ENCODE assay signal across 8 mouse cellular contexts in genomic region chrX:73787225-73787558, GRCm38 (mm10). TPM values are rescaled to one million over a fixed set of nuclear protein-coding genes. Genes with fewer than 3 reads are reported as not detected.
DNase-seq lines count a peak whose midpoint lies in the region; ATAC-seq and TF ChIP-seq lines count a peak whose summit lies in the region.

No protein-coding gene starts in this region.

- no peak for TF ChIP-seq CTCF in kidney, adult 2 months (conservative IDR thresholded peaks at IDR 0.05; ENCODE audit: insufficient read depth, insufficient read length, low read depth, low read length)

- H3K36me3 ChIP-seq in kidney, adult 2 months (ENCODE audit: control insufficient read depth, insufficient read depth, low read length): no peaks in the 10 kb centered on the region; the same call in 1 of the 2 replicates
- peaks cover 17% of the 10 kb centered on the region for H3K36me3 ChIP-seq in hindbrain, embryonic 13.5 days
- H3K36me3 ChIP-seq in midbrain, embryonic 13.5 days: 0 out of 2 replicates have a peak, but pooled peaks cover 6% of the 10 kb centered on the region

- peak; percentile 20 for ATAC-seq in activated CD4-positive, CD25-positive, alpha-beta regulatory T cell, adult 4 months
- peak; percentile 40 for ATAC-seq in hindbrain, embryonic 13.5 days (ENCODE audit: low FRiP score)
- ATAC-seq in midbrain, embryonic 13.5 days: peak; percentile 65

- no peaks in the 10 kb centered on the region for H3K9me3 ChIP-seq in hindbrain, embryonic 13.5 days
- no peaks in the 10 kb centered on the region for H3K9me3 ChIP-seq in midbrain, embryonic 13.5 days

- peaks cover 8% of the 10 kb centered on the region; the same call in 1 of the 2 replicates for H3K4me1 ChIP-seq in kidney, adult 2 months (ENCODE audit: control insufficient read depth, insufficient read depth, low read length)
- peaks cover 31% of the 10 kb centered on the region for H3K4me1 ChIP-seq in hindbrain, embryonic 13.5 days (replicated peaks)
- H3K4me1 ChIP-seq in midbrain, embryonic 13.5 days (replicated peaks): peaks cover 29% of the 10 kb centered on the region

- TF ChIP-seq POLR2A in kidney, adult 2 months (IDR thresholded peaks at IDR 0.05; ENCODE audit: low read depth, low read length): no peak

- no peak for DNase-seq in kidney, adult 2 months
- no peak for DNase-seq in kidney, postnatal 36 days
- DNase-seq in embryo, embryonic 9.5 days (ENCODE audit: extremely low spot score): no peak
- DNase-seq in gastrocnemius, postnatal 10 days: no peak
- DNase-seq in adrenal gland, postnatal 10 days: no peak

- peak overlapping the region; percentile 81 for H3K9ac ChIP-seq in hindbrain, embryonic 13.5 days
- H3K9ac ChIP-seq in midbrain, embryonic 13.5 days (replicated peaks): peak overlapping the region; percentile 80

- H3K4me2 ChIP-seq in hindbrain, embryonic 13.5 days: peak overlapping the region; percentile 67
- H3K4me2 ChIP-seq in midbrain, embryonic 13.5 days (replicated peaks): peak overlapping the region; percentile 63

- H3K27me3 ChIP-seq in kidney, adult 2 months (replicated peaks; ENCODE audit: control insufficient read depth, insufficient read depth, low read length): no peaks in the 10 kb centered on the region
- H3K27me3 ChIP-seq in hindbrain, embryonic 13.5 days: no peaks in the 10 kb centered on the region
- no peaks in the 10 kb centered on the region for H3K27me3 ChIP-seq in midbrain, embryonic 13.5 days

- peak overlapping the region; percentile 62 for H3K4me3 ChIP-seq in kidney, adult 2 months (ENCODE audit: insufficient read depth, low read depth, low read length)
- peak overlapping the region; percentile 55 for H3K4me3 ChIP-seq in hindbrain, embryonic 13.5 days
- H3K4me3 ChIP-seq in midbrain, embryonic 13.5 days (replicated peaks): peak overlapping the region; percentile 58

- WGBS in kidney, adult 2 months: 0% methylated on average over 18 of the region's 22 CpGs
- WGBS in hindbrain, embryonic 13.5 days: 21% methylated on average over 22 of the region's 22 CpGs
- 18% methylated on average over 22 of the region's 22 CpGs for WGBS in midbrain, embryonic 13.5 days

- H3K27ac ChIP-seq in kidney, adult 2 months (ENCODE audit: insufficient read depth, low read depth, low read length): peak overlapping the region; percentile 69
- H3K27ac ChIP-seq in hindbrain, embryonic 13.5 days: peak overlapping the region; percentile 88
- H3K27ac ChIP-seq in midbrain, embryonic 13.5 days: peak overlapping the region; percentile 87

RNA-seq across cellular contexts. Expression of gene Ssr4, which starts 0.4 kb away (rescaled TPM):
- polyA plus RNA-seq in kidney, adult 2 months (2012; rRNA removed): 239 and 253 TPM in 2 replicates
- polyA plus RNA-seq in activated CD4-positive, CD25-positive, alpha-beta regulatory T cell, adult 4 months (2017; shearing (Covaris generic)): 100 to 1,000 TPM; 233 to 244 TPM
- 147 and 149 TPM in 2 replicates for polyA plus RNA-seq in hindbrain, embryonic 13.5 days (2015; fragmentation: Nextera tagmentation; extraction: Ambion mirVana)
- 133 and 139 TPM in 2 replicates for polyA plus RNA-seq in midbrain, embryonic 13.5 days (2015; fragmentation: Nextera tagmentation; extraction: Ambion mirVana)
- total RNA-seq in gastrocnemius, postnatal 10 days (2021): 100 to 1,000 TPM; 106 to 110 TPM
- total RNA-seq in adrenal gland, postnatal 10 days (2021): 100 to 1,000 TPM; 166 to 177 TPM

RNA-seq across cellular contexts. Expression of gene Idh3g, which starts 0.5 kb away (rescaled TPM):
- 749 and 831 TPM in 2 replicates for polyA plus RNA-seq in kidney, adult 2 months (2012; rRNA removed)
- 100 to 1,000 TPM; 167 to 173 TPM for polyA plus RNA-seq in activated CD4-positive, CD25-positive, alpha-beta regulatory T cell, adult 4 months (2017; shearing (Covaris generic))
- 223 and 228 TPM in 2 replicates for polyA plus RNA-seq in hindbrain, embryonic 13.5 days (2015; fragmentation: Nextera tagmentation; extraction: Ambion mirVana)
- polyA plus RNA-seq in midbrain, embryonic 13.5 days (2015; fragmentation: Nextera tagmentation; extraction: Ambion mirVana): 225 and 228 TPM in 2 replicates
- 100 to 1,000 TPM; 272 to 320 TPM for total RNA-seq in gastrocnemius, postnatal 10 days (2021)
- 100 to 1,000 TPM; 681 to 708 TPM for total RNA-seq in adrenal gland, postnatal 10 days (2021)

RNA-seq across cellular contexts. Expression of gene Srpk3, which starts 13.0 kb away (rescaled TPM):
- polyA plus RNA-seq in kidney, adult 2 months (2012; rRNA removed): 2.6 and 4.0 TPM in 2 replicates
- 1 to 10 TPM in 1 of 2 experiments, not detected in 1; 1.7 TPM for polyA plus RNA-seq in activated CD4-positive, CD25-positive, alpha-beta regulatory T cell, adult 4 months (2017; shearing (Covaris generic))
- polyA plus RNA-seq in hindbrain, embryonic 13.5 days (2015; fragmentation: Nextera tagmentation; extraction: Ambion mirVana): 1.7 and 2.2 TPM in 2 replicates
- 1.3 and 1.4 TPM in 2 replicates for polyA plus RNA-seq in midbrain, embryonic 13.5 days (2015; fragmentation: Nextera tagmentation; extraction: Ambion mirVana)
- total RNA-seq in gastrocnemius, postnatal 10 days (2021): 100 to 1,000 TPM in 1 of 2 experiments, 10 to 100 TPM in 1; 88.6 to 116 TPM
- 1 to 10 TPM; 2.7 to 7.8 TPM for total RNA-seq in adrenal gland, postnatal 10 days (2021)

RNA-seq across cellular contexts. Expression of gene Plxnb3, which starts 30.3 kb away (rescaled TPM):
- 0.58 and 0.83 TPM in 2 replicates for polyA plus RNA-seq in kidney, adult 2 months (2012; rRNA removed)
- not detected for polyA plus RNA-seq in activated CD4-positive, CD25-positive, alpha-beta regulatory T cell, adult 4 months (2017; shearing (Covaris generic))
- 0.26 and 0.29 TPM in 2 replicates for polyA plus RNA-seq in hindbrain, embryonic 13.5 days (2015; fragmentation: Nextera tagmentation; extraction: Ambion mirVana)
- 0.07 and 0.08 TPM in 2 replicates for polyA plus RNA-seq in midbrain, embryonic 13.5 days (2015; fragmentation: Nextera tagmentation; extraction: Ambion mirVana)
- 1 to 10 TPM; 1.7 to 2.2 TPM for total RNA-seq in gastrocnemius, postnatal 10 days (2021)
- 1 to 10 TPM in 1 of 2 experiments, under 1 TPM in 1; 0.99 to 1.2 TPM for total RNA-seq in adrenal gland, postnatal 10 days (2021)

RNA-seq across cellular contexts. Expression of gene Pdzd4, which starts 37.6 kb away (rescaled TPM):
- 0.88 and 0.94 TPM in 2 replicates for polyA plus RNA-seq in kidney, adult 2 months (2012; rRNA removed)
- under 1 TPM; 0.11 to 0.13 TPM for polyA plus RNA-seq in activated CD4-positive, CD25-positive, alpha-beta regulatory T cell, adult 4 months (2017; shearing (Covaris generic))
- polyA plus RNA-seq in hindbrain, embryonic 13.5 days (2015; fragmentation: Nextera tagmentation; extraction: Ambion mirVana): 3.7 and 4.1 TPM in 2 replicates
- polyA plus RNA-seq in midbrain, embryonic 13.5 days (2015; fragmentation: Nextera tagmentation; extraction: Ambion mirVana): 4.3 and 4.7 TPM in 2 replicates
- total RNA-seq in gastrocnemius, postnatal 10 days (2021): 1 to 10 TPM; 2.6 to 3.7 TPM
- 1 to 10 TPM; 5.1 to 5.9 TPM for total RNA-seq in adrenal gland, postnatal 10 days (2021)
